Mouse (Mus musculus) kidney, embryonic 16.5 days (tissue): Measurements from ENCODE around the gene Gm20481. TPM values are rescaled to one million over a fixed set of nuclear protein-coding genes. Genes with fewer than 3 reads are reported as not detected.
"Not testable (repeated sequence)": the region's sequence is repeated elsewhere in the genome, so short reads cannot be mapped to it uniquely, and the experiment has no call there.

Experiments used
- ATAC-seq: fragments of 200-750 bp; cut with Nextera tagmentation; 2 replicates; pipeline ENCODE4 v1.8.0; 2017; ENCODE audit warnings: moderate TSS enrichment; ENCODE audit not compliant: low FRiP score, low TSS enrichment
- H3K27ac ChIP-seq: fragments of 300-500 bp; sonication (generic); 2 replicates; pipeline ENCODE4 v1.5.1; 2014; ENCODE audit warnings: low read length
- H3K27me3 ChIP-seq: fragments of 300-500 bp; sonication (generic); 2 replicates; pipeline ENCODE4 v1.6.1; 2014; ENCODE audit warnings: low read length, control low read depth, mixed read lengths; ENCODE audit not compliant: insufficient read depth
- H3K36me3 ChIP-seq: fragments of 300-500 bp; sonication (generic); 2 replicates; pipeline ENCODE4 v1.6.1; 2014; ENCODE audit warnings: low read length, control low read depth, mixed read lengths; ENCODE audit not compliant: insufficient read depth
- H3K4me1 ChIP-seq: fragments of 300-500 bp; sonication (generic); 2 replicates; pipeline ENCODE4 v1.6.1; 2014; ENCODE audit warnings: low read length, control low read depth, mixed read lengths; ENCODE audit not compliant: insufficient read depth
- H3K4me2 ChIP-seq: fragments of 300-500 bp; sonication (generic); replicated peaks from 2 replicates; pipeline ENCODE4 v1.6.1; 2014; ENCODE audit warnings: low read depth, low read length
- H3K4me3 ChIP-seq: fragments of 300-500 bp; sonication (generic); 2 replicates; pipeline ENCODE4 v1.5.1; 2014; ENCODE audit warnings: mild to moderate bottlenecking, low read length
- H3K9ac ChIP-seq: fragments of 300-500 bp; sonication (generic); replicated peaks from 2 replicates; pipeline ENCODE4 v1.6.1; 2014; ENCODE audit warnings: low read length
- H3K9me3 ChIP-seq: fragments of 300-500 bp; sonication (generic); 2 replicates; pipeline ENCODE4 v1.6.1; 2016; ENCODE audit warnings: low read length, control low read depth
- WGBS: fragments of 180-500 bp; shearing (Covaris S2); extraction: QIAGEN DNeasy Blood & Tissue Kit; methylation state at CpG from one replicate; pipeline ENCODE4 v1.1.7; 2014; 5-methylcytosine and 5-hydroxymethylcytosine counted together
- polyA plus RNA-seq: library from polyadenylated mRNA; unstranded; fragments of >200 nt; fragmentation: Nextera tagmentation; extraction: Ambion mirVana; gene quantifications from 2 replicates; pipeline ENCODE4 v1.2.1, GENCODE M21; 2015

Gene Gm20481
- polyA plus RNA-seq, 1 experiment from 2014 or later, result not detected

- 0% methylated on average over 70 of the region's 83 CpGs for WGBS
- Histone ChIP-seq H3K9ac (peak within 1 kb of the TSS; percentile 98), H3K4me1 (peaks cover 34% of the 10 kb centered on the region), H3K4me2 (peak within 1 kb of the TSS; percentile 100), H3K4me3 (peak within 1 kb of the TSS; percentile 93), H3K36me3 (peaks cover 43% of the 10 kb centered on the region), H3K27me3 (no peaks in the 10 kb centered on the region), H3K9me3 (peaks cover 3% of the 10 kb centered on the region; the same call in 1 of the 2 replicates), H3K27ac (peak within 1 kb of the TSS; percentile 97)
- ATAC-seq, result peak; percentile 94
Observed at GRCm38 (mm10) chr17:35000717-35001451, 31.2 kb downstream of the Gm20481 start, which contains the start of gene Vars. Gene Vars (plus strand): TSS chr17:35000987.

GRCm38 (mm10) chr17:35001452-35002152, 31.9 kb downstream of the Gm20481 start:
- peak overlapping the region; percentile 97 for H3K27ac ChIP-seq
- peaks cover 46% of the 10 kb centered on the region for H3K36me3 ChIP-seq
- no peaks in the 10 kb centered on the region for H3K27me3 ChIP-seq
- peak overlapping the region; percentile 98 for H3K9ac ChIP-seq
- peak overlapping the region; percentile 100 for H3K4me2 ChIP-seq
- peaks cover 1% of the 10 kb centered on the region; the same call in 1 of the 2 replicates for H3K9me3 ChIP-seq
- WGBS, result 0% methylated on average over 35 of the region's 35 CpGs
- H3K4me3 ChIP-seq, result peak overlapping the region; percentile 93
- ATAC-seq, result peak; percentile 29
- peaks cover 32% of the 10 kb centered on the region for H3K4me1 ChIP-seq

- Histone ChIP-seq H3K27me3 (no peaks in the 10 kb centered on the region), H3K4me3 (peak overlapping the region; percentile 93), H3K4me2 (peak overlapping the region; percentile 100), H3K9ac (peak overlapping the region; percentile 98), H3K36me3 (peaks cover 44% of the 10 kb centered on the region), H3K9me3 (no peaks in the 10 kb centered on the region), H3K4me1 (peaks cover 29% of the 10 kb centered on the region), H3K27ac (peak overlapping the region; percentile 97)
- WGBS, result 4% methylated on average over 12 of the region's 12 CpGs
- ATAC-seq, result no peak
Observed at GRCm38 (mm10) chr17:35002153-35002865, 32.6 kb downstream of the Gm20481 start.

- WGBS, result 44% methylated on average over 9 of the region's 9 CpGs
- Histone ChIP-seq H3K27ac (no peak overlapping the region), H3K4me1 (peaks cover 29% of the 10 kb centered on the region), H3K4me2 (peak overlapping the region; percentile 100), H3K27me3 (no peaks in the 10 kb centered on the region), H3K9ac (peak overlapping the region; percentile 98), H3K9me3 (no peaks in the 10 kb centered on the region), H3K36me3 (peaks cover 44% of the 10 kb centered on the region), H3K4me3 (peak overlapping the region; percentile 93; the same call in 1 of the 2 replicates)
- no peak for ATAC-seq
Observed at GRCm38 (mm10) chr17:35003022-35003838, 33.5 kb downstream of the Gm20481 start.

GRCm38 (mm10) chr17:35004075-35004717, 34.5 kb downstream of the Gm20481 start:
- Histone ChIP-seq H3K27ac (no peak overlapping the region), H3K36me3 (peaks cover 42% of the 10 kb centered on the region), H3K4me2 (no peak overlapping the region), H3K4me1 (peaks cover 26% of the 10 kb centered on the region), H3K9ac (no peak overlapping the region), H3K4me3 (no peak overlapping the region), H3K9me3 (no peaks in the 10 kb centered on the region), H3K27me3 (no peaks in the 10 kb centered on the region)
- WGBS, result 94% methylated on average over 17 of the region's 17 CpGs
- no peak for ATAC-seq

- WGBS, result 90% methylated on average over 10 of the region's 10 CpGs
- Histone ChIP-seq H3K4me1 (peaks cover 18% of the 10 kb centered on the region), H3K27me3 (no peaks in the 10 kb centered on the region), H3K9me3 (no peaks in the 10 kb centered on the region), H3K27ac (no peak overlapping the region), H3K4me2 (no peak overlapping the region), H3K9ac (no peak overlapping the region), H3K36me3 (peaks cover 50% of the 10 kb centered on the region), H3K4me3 (no peak overlapping the region)
- ATAC-seq, result no peak
Observed at GRCm38 (mm10) chr17:35005158-35005557, 35.4 kb downstream of the Gm20481 start.

- Histone ChIP-seq H3K4me1 (peaks cover 17% of the 10 kb centered on the region), H3K36me3 (peaks cover 58% of the 10 kb centered on the region)
- 94% methylated on average over 4 of the region's 5 CpGs for WGBS
- not testable (repeated sequence) for ATAC-seq, H3K9me3 ChIP-seq, H3K9ac ChIP-seq, H3K27me3 ChIP-seq, H3K27ac ChIP-seq, H3K4me3 ChIP-seq, H3K4me2 ChIP-seq
Observed at GRCm38 (mm10) chr17:35005902-35006301, 36.2 kb downstream of the Gm20481 start.

- Histone ChIP-seq H3K4me1 (peaks cover 11% of the 10 kb centered on the region), H3K9ac (no peak overlapping the region), H3K4me2 (no peak overlapping the region), H3K9me3 (no peaks in the 10 kb centered on the region), H3K4me3 (no peak overlapping the region), H3K27me3 (no peaks in the 10 kb centered on the region), H3K36me3 (peaks cover 74% of the 10 kb centered on the region), H3K27ac (no peak overlapping the region)
- no peak for ATAC-seq
- 96% methylated on average over 7 of the region's 7 CpGs for WGBS
Observed at GRCm38 (mm10) chr17:35007387-35007991, 37.8 kb downstream of the Gm20481 start.
